ENCODE assay signal across 1 mouse cellular context in the genomic region with DNA sequence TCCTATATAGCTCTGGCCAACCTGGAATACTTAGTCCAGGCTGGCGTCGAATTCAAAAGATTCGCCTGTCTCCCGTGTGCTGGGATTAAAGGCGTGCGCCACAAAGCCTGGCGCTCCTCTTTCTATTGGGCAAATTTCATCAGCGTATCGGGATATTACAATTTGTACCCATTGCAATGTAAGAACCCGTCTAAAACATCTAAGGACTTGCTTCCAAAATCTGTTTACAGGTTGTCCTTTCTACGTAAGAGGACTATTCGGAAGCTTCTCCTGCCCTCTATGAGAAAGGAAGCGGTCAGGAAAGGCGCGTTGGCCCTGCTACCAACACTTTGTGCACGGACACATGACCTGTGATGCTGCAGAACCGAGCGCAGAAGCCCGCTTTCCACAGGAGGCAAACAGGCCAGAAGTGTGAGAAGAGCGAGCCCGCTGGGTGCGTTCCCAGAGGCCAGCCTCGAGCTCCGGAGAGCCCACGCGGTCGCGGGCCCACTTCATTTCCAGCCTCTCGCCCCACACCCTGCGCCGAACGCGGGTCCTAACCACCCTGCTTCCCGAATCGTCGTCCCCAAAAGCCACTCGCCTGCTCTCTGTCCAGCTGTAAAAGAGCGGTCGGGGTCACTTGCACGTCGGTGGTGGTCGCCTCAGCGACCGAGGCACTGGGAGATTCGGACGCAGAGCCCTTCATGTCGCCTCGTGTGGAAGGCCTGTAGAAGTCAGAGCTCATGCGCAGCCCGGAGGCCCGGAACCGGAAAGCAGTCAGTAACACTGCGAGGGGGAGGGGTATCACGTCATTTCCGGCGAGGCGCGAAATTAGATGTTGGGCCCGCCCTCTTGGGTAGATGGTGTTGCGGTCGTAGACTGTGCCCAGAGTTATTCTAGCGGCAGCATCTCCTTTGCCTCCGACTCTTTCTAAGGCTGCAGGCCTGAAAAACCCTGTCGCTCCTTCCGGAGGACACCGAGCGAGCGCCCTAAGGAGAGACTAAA.
TF ChIP-seq lines count a peak whose summit lies in the region.

A gene (minus strand): TSS at position 761 of the 984 bp plus-strand sequence.

TF ChIP-seq in MEL, 35 proteins besides CTCF, POLR2A, EP300 and RAD21 (continued from another document):
- TF ChIP-seq MYC (IDR thresholded peaks at IDR 0.05; ENCODE audit: low read depth, low read length): peak; percentile 97
- peak; percentile 74 for TF ChIP-seq MAZ (IDR thresholded peaks at IDR 0.05; ENCODE audit: low read depth, low read length)
- TF ChIP-seq USF1 (IDR thresholded peaks at IDR 0.05; ENCODE audit: low read depth, low read length): peak; percentile 24; the same call in 1 of the 2 replicates
- TF ChIP-seq E2F4 (IDR thresholded peaks at IDR 0.05; ENCODE audit: borderline replicate concordance, low read depth, low read length): peak; percentile 97
- no peak for TF ChIP-seq ZC3H11A (IDR thresholded peaks at IDR 0.05; ENCODE audit: low read depth, low read length)
- TF ChIP-seq SIN3A (IDR thresholded peaks at IDR 0.05; ENCODE audit: low read length): peak; percentile 89
- peak; percentile 88 for TF ChIP-seq NRF1 (IDR thresholded peaks at IDR 0.05; ENCODE audit: insufficient read depth, low read depth, low read length, poor library complexity, severe bottlenecking)
- TF ChIP-seq SMC3 (IDR thresholded peaks at IDR 0.05; ENCODE audit: low read depth, low read length): no peak
- TF ChIP-seq CHD2 (IDR thresholded peaks at IDR 0.05; ENCODE audit: low read length): peak; percentile 63; the same call in 1 of the 2 replicates
- peak; percentile 87 for TF ChIP-seq MAX (IDR thresholded peaks at IDR 0.05; ENCODE audit: low read length)
- TF ChIP-seq TAL1 (IDR thresholded peaks at IDR 0.05; ENCODE audit: low read length): no peak
- peak; percentile 99 for TF ChIP-seq NELFE (IDR thresholded peaks at IDR 0.05; ENCODE audit: low read depth, low read length)
- TF ChIP-seq CHD1 (IDR thresholded peaks at IDR 0.05; ENCODE audit: low read depth, low read length): no peak
- TF ChIP-seq RCOR1 (IDR thresholded peaks at IDR 0.05; ENCODE audit: low read depth, low read length): 0 out of 2 replicates have a peak, but pooled peaks have one; percentile 39
- TF ChIP-seq ELF1 (IDR thresholded peaks at IDR 0.05; ENCODE audit: low read depth, low read length): peak; percentile 74
- TF ChIP-seq TBP (IDR thresholded peaks at IDR 0.05; ENCODE audit: low read depth, low read length): peak; percentile 96
